Mouse (Mus musculus) CD4-positive, CD25-positive, alpha-beta regulatory T cell, adult 2 months (primary cell): ENCODE results near the gene Vmn2r50.
"Not testable (repeated sequence)": the region's sequence is repeated elsewhere in the genome, so short reads cannot be mapped to it uniquely, and the experiment has no call there.

Source experiments
- DNase-seq: peaks from one replicate; pipeline ENCODE4 v3.0.0-alpha.2; 2012; ENCODE audit warnings: low read depth, low spot score

The Vmn2r50 gene

GRCm38 (mm10) chr7:10053196-10053595 lies at the start of gene Vmn2r50:
Gene Vmn2r50, minus strand, starts transcription at chr7:10053296.
- not testable (repeated sequence) for DNase-seq

- DNase-seq: not testable (repeated sequence)
Measured at GRCm38 (mm10) chr7:9992157-9992556, 60.9 kb downstream of the Vmn2r50 start, which contains the start of gene Vmn2r49. Gene Vmn2r49, minus strand, starts transcription at chr7:9992257.
